Mouse (Mus musculus): ENCODE measurements around the gene Afg1l.

Afg1l gene

DNA sequence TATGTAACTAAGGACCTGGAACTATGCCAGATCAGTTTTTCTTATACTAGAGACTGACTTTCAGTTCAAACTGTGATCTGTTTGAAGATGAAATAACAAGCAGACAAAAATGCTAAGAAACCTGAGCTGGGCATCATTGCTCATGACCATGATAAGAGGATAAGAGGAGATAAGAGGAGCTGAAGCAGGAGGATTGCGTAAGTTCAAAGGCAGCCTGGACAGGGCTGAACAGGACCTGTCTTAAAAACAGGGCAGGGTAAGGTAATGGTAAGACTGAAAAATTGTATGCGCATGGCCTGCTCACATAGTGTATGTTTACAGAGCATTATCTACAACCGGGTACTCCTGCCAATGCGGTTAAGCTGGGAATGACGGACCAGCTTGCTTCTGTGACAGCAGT lies 130.4 kb downstream of the Afg1l start:
- no peak for DNase-seq

DNA sequence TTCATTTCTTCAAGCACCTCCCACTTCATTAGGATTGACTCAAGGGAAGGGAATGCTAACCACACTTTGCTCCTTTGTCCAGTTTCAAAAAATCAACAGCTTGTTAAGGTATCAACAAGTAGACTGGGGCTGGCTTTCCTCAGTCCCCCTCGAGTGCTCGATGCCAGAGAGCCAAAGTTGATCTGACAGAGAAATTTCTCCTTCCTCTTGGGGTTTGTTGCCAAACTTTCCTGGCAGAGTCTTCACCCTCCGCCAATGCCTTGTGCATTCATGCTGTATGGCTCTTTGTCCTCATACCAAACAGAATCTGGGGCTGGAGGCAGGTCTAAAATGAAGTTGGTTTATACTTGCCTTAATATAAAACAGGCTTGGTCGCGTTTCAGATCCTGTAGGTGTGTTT lies 131.2 kb downstream of the Afg1l start:
- DNase-seq = no peak

DNA sequence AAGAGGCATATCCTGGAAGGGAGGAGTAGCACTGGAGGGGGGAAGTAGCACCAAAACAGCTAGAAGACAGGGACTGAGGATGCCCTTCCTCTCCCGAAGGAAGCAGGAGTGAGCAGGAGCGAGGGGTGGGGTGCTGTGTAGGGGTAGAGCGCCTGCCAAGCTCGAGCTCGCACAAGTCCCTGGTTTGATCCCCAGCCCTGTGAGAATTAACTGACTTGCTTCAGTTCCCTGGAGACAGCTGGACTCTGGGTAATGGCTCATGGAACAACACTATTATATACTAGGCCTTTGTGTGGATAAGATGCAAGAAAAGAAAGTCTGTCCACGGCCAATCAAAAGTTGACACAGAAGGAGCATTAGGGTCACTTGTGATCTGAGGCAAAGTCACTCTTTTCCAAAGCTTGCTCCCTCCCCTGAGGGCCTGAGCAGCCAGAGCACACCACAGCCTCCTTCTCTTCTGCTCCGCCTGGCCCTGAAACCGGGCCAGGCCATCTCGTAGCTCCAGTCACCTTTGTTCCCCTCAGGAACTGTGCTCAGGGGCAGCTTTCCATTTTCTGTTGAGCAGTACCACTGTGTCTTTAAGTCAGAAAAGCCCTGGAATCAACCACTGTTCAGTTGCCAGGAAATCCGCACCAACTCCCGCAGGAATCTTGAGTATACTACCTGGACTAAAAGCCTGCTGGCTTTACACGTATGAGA lies 132.0 kb downstream of the Afg1l start:
- DNase-seq = no peak

DNA sequence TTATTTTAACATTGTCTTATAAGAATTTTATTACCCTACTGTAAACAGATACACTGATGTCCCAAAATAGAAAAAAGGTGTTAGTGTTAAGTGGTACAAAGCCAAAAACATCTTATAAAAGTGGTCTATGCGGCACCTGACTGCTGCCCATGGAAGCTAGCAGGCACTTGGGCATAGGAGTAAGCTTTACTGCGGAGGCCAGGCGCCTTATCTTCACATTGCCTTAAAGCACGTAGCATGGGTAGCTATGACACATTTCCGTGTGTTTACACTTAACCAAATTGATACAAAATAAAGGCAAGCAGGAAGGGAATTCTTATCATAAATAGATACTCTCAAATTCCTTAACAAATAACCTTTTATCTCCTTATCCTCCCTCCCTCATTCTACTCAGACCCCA lies 135.7 kb downstream of the Afg1l start:
- DNase-seq = no peak

DNA sequence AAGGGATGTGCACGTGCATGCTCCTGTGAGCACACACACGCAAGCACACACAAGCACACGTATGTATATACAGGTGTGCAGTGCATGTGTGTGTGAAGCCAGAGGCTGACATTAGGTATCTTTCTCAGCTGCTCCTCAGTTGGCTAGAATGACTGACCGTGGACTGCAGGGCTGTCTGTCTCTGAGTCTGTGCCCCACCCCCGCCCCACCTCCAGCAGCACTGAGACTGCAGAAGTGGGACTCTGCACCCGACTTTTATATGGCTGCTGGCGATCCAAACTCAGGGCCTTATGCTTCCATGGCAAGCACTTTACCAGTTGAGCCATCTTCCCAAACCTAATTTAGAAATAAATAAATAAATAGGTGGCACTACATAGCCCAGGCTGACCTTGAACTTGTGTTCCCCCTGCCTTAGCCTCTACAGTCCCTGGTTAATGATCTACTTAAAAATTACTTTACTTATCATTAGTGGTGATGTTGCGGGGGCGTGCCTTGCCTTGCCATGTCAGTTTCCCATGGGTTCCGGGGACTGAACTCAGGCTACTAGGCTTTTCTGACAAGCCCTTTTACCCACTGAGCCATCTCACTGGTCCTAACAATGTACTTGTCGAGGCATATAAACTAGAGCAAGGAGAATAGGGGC lies 136.4 kb downstream of the Afg1l start:
- no peak for DNase-seq

DNA sequence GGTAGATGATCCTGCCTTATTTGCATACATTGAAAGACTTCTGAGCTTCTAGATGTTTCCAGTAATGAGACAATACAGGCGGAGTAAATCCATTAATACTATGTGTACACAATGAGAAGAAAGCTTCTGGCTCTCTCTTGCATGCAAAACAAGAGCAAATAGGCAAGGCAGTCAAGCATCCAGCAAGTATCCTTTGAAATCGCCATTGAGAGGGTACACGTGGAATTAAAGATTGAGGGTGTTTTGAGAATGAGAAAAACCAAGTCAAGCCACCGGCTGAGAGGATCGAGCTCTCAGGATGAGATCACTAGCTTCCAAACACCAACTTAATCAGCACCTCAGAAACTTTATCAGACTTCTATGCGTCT lies 138.0 kb downstream of the Afg1l start:
- DNase-seq = no peak

DNA sequence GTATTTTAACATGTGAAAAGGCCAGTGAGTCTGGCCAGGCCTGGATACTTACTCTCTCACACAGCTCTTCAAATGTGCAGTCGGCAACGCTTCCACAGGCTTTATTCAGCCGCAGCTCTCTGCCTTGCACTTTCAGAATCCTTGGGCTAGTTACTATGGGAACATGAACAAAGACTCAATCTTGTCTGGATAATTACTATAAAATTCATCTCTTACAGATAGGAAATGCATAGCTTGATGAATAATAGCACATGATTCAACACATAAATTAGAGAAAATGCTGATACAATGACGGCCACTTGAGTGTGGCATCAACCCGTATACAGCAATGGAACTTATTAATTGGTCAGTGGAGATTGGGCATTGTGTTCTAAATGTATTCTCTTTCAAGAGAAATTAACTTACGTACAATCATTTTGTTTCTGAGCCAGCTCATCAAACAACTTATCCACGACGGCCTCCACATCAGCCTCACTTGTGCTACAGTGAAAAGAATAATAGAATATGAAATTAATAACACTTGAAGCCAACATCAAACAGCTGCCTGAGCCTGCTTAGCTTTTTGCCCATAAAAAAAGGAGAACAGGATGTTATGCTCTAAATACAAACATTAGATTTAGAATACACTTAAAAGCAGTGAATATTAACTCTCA lies 138.5 kb downstream of the Afg1l start:
- DNase-seq = no peak

DNA sequence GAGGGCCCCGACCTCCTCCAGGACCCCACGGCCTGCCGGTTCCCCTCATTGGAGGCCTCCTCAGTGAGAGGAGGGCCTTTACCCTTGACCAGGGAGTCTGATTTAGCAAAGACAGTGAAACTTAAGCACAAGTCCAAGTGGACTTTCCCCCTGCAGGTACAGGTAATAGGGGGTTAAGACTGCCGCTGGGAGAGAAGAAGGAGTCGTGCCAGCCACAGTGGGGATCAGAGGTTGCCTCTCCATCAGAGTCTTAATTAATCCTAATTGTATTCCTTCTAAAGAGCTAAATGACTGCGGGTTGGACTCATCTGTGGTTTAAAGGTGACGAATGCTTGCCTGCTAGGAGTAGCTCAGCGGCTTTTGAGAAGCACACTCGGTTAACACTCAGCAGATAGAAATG lies 139.9 kb downstream of the Afg1l start:
- DNase-seq = no peak

DNA sequence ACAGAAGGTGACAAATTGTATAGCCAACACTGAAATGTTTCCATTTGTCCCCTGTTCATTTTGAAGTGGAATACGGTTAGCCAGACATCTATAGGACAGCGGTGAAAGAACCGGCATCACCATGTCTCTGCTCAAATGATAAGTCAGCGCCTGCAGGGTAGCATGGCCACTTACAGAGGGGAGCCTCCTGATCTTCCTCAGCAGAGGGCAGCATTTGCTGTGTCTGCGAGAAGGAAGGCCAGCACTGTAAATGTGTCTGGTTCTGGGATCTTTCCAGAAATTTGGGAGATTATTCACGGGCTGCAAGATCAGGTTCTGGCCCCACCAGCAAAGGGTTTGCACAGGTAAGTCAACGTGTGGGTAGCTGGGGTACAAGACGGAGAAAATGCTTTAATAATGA lies 150.8 kb downstream of the Afg1l start:
- DNase-seq = no peak

DNA sequence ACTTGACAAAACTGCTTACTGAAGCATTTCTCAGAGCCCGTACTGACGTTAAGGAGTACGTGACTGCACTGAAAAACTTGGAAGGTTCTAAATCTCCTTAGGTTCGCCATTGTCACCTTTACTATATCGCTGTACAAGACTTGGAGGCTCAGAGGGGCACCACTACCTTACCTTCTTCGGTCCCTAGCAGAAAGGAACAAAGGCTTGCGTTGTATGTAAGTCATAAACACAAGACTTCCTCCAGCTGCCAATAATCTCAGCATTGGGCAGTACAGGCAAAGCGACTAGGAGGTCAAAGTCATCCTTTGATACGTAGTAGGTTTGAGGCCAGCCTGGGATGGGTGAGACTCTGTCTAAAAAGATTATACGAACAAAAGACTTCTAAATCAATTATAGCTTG lies 153.1 kb downstream of the Afg1l start:
- DNase-seq = no peak

DNA sequence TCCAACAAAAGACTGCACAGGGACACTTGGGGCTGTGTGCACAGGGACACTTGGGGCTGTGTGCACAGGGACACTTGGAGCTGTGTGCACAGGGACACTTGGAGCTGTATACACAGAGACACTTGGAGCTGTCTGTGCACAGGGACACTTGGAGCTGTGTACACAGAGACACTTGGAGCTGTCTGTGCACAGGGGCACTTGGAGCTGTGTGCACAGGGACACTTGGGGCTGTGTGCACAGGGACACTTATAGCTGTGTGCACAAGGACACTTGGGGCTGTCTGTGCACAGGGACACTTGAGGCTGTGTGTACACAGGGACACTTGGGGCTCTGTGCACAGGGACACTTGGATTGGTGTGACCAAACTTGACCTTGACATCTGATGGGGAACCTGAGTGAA lies 154.4 kb downstream of the Afg1l start:
- no peak for DNase-seq

DNA sequence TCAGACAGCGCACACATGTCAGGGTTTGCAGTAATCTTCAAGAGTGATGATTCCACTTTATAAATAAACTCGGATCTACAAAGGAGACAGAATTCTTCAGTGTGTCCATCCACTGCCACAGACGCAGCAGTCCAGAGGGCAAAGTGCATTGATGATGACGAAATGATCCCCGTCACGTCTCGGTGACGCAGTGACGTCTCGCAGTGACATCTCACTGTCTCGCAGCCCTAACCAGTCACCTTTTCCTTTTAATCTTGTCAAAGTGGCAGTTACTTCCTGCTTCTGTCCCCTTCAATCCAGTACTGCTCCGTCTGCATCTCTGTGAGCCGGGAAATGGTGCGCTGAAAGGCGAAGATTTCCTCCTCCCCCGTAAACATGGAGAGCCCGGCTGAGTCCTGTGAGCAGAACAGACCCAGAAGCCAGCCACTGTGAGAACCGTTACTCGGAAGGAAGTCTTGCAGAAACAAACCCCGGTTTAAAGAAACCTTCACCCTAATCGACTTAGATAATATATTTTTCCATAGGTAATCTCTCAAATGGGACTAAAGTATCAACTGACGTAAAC lies 165.1 kb downstream of the Afg1l start:
- no peak for DNase-seq

DNA sequence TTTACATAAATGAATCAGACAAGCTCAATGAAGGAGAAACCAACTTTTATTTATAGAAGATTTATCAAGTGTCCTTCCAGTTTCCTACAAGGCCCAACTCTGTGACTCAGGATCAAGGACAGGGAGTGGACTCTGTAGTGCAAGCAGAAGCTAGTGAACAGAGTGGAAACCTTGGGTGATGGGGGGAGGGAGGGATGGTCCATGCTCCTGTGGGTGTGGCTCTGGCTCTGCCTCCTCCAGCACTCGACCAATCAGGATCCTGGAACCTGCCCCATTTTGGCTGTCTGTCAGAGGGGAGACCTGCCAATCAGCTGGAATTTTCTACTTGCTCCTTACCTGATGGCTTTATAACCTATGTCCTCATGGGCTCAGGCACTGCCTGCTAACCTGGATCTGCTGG lies 165.8 kb downstream of the Afg1l start:
- no peak for DNase-seq

DNA sequence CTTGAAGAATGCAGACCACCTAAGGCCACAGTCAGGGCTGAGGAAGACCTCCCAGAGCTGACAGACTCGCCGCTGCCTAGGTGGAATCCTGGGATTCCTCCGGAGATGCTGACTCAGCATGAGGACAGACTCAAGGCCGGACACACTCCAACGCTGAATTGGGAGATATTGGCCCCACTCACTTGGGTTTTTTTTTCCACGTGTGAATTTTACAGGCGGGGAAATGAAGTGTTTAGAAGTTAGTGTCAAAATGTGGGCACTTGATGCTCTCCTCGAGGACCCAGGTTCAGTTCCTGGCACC lies 169.7 kb downstream of the Afg1l start:
- DNase-seq = no peak

DNA sequence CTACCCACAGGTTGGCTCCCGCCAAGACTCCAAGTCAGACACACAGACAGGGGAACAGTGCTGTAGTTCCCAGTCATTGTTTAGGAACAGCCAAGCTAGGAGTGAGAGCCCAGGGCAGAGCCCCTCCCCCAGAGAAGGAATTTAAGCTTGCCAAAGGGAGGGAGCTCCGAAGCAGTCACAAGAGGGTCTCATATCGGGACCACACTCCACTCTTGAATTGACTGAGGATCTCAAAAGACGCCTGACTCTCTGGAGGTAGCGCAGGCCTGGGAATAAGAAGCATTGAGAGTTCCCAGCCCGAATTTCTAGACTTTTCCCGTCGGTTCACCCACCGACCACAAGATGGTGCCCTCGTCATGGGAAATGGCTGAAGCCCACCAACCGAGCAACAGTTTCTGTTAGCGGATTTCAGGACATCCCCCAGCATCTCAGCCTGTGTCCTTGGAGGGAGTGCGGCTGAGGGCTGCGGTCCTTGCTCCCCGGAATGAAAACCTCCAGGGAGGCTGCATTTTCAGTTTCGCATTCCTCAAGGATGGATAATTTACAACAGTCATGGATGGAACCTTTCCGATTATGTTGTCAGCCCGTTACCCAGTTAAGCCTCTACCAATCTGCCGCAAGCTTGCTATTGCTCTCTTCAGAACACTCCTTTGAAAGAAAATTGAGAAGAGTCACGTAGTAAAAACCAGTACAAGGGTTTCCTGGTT lies 170.2 kb downstream of the Afg1l start:
- DNase-seq = peak; percentile 63

DNA sequence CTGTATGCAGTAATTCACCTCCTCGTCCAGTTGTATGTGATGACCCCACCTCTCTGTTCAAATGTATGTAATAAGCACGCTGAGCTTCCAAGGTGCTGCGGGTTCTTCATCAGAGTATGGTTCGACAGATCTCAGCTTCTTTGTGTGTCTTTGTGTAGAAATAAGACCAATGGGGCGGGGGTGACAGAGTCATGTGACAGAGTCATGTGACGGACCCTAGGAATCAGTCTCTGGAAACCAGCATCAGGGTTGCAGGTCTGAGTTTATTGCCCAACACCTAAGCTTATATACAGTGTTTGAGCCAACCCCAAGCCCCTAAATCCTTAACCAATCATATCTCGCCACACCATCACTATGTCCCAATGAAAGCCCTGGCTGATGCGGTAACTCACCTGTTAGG lies 171.9 kb downstream of the Afg1l start:
- no peak for DNase-seq

DNA sequence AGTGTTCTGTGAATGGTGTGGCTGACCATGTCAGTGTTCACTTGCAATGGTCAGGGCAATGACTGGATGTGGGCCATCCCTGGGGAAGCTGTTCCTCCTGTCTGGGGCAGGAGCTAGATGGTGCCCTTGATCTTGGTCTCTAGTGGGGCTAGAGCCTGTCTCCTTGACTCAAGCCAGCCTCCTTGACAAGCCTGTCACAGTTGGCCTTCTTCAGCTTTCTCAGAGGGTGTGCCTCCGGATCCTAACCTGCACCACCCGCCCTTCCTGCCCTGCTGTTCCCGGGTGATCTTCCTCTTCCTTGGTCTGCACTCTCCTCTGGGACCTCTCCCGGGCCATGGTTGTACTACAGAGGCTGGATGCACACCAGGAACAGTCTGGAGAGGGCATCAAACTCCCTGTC lies 177.6 kb downstream of the Afg1l start:
- DNase-seq = no peak

DNA sequence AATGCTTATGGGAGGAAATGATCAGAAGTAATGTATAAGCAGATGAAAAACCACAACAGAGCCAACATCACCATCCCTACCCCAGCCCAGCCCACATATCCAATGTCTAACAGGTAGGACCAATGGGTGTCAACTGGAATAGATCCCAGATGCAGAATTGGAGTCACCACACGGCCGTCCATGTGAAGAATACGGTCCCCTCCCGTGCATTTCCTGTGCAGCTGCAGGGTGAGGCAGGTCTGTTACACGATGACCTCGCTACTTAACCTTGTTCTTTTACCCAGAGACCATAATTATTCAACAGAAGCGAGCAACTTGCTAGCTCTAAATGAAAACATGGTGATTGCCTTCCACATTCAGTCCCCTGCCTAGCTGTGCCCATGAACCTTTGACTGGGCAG lies 178.4 kb downstream of the Afg1l start:
- DNase-seq = no peak

DNA sequence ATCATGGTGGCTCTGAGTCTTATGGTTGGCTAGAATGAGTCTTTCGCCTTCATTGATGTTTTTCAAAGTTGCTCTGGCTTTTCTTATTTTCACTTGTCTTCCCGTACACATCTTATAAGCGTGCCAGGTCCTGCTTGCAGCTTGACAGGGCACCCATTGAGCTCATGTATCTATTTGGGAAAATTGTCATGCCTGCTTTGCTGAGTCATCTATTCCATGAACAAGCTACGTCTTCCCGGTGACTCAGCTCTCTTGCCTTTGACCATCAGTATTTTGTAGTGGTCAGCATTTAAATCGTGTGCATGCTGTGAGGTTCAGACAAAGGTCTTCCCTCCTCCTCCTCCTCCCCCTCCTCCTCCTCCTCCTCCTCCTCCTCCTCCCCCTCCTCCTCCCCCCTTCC lies 178.9 kb downstream of the Afg1l start:
- DNase-seq = no peak

DNA sequence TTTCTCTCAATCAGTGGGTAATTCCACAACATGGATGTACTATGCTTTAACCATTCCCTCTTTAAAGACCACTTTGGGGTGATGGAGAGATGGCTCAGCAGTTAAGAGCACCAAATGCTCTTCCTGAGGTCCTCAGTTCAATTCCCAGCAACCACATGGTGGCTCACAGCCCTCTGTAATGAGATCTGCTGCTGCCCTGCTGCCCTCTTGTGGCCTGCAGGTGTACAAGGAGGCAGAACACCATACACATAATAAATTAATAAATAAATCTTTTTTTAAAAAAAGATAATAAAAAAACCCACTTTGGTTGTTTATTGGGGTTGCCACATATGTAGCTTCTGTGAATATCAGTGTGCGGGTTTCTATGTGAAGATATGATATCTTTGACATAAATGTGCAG lies 180.4 kb downstream of the Afg1l start:
- DNase-seq = no peak

DNA sequence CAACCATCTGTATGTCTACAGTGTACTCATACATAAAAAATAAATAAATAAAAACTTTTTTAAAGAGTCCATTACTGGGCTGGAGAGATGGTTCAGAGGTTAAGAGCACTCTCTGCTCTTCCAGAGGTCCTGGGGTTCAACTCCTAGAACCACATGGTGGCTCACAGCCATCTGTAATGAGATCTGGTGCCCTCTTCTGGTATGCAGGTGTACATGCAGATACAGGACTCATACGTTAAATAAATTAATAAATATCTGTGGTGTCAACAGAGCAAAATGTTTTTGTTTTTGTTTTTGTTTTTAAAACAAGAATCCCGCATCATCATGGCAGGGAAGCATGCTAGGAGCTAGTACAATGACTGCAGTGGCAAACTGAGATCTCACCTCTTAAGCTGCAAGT lies 181.3 kb downstream of the Afg1l start:
- no peak for DNase-seq

DNA sequence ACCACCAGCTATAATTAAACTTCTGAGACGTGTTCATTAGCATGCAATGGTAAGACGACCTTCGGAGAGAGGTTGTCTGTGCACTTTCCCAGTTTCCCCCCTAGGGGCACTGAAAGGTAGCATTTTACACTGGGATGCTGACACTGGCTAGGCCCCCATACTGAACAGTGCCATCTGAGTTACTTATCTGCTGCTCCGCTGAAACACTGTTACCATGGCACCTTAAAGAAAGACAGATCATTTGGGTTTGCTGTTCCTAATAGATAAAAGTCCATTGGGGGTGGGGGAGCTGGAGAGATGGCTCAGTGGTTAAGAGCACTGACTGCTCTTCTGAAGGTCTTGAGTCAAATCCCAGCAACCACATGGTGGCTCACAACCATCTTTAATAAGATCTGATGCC lies 181.8 kb downstream of the Afg1l start:
- DNase-seq = no peak

DNA sequence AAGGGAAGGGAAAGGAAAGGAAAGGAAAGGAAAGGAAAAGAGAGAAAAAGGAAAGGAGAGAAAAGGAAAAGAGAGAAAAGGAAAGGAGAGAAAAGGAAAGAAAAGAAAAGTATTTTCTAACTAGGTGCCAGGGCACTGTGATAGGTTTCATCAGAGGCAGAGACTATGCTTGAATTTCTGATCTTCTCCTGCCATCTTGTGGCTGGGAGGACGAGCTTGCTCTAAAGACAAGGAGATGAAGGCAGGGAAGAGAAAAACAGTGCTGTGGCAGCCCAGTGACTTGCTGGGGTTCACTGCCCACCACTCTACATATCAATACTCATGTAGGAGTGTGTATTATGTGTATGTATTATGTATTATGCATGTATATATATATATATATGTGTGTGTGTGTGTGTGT lies 183.3 kb downstream of the Afg1l start:
- DNase-seq = peak; percentile 32

DNA sequence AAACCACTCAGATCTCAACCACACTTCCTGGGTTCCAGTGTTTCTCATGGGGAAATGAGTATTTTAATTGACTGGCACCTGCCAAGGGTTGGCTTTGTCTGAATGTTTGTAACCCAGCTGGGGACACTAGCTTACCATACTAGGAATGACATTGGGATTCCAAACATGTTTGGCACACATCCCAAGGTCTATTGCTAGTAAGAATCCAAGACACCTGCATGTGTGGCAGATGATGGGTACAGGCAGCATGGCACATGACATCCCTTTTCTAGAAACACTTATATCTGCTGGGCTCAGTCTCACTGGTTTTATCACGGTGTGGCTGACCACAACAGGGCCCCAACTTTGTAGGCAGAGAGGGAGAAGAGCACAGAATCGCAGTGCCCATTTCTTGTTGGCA lies 184.0 kb downstream of the Afg1l start:
- no peak for DNase-seq
